Comparison of ENCODE assay signal across 12 mouse cellular contexts in the genomic region with DNA sequence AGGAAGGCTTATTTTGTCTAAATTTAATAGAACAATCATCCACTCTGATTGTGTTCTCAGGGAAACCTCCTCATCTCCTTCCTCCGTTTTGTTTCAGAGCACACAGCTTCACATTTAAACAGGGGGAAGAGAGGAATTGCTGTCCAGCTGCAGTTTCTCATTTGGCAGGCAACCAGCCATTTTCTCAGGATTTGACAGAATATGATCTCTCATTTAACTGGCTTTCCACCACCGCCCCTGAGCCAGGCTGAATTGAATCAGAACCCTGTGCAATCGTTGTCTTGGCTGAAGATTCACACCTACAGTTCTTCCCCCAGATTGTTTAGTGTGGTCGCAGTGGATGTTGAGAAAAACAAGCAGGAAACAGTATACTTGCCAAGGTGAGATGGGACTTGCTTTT.
DNase-seq lines count a peak whose midpoint lies in the region; ATAC-seq lines count a peak whose summit lies in the region.
"Had no signal": no experiment of that assay in that cellular context is flagged by ENCODE, and none has a peak within 500 bp of the region (broad histone marks: within the 10 kb centered on the region; RNA-seq: fewer than 3 reads in every experiment).

No protein-coding gene starts in this region.

- no peaks in the 10 kb centered on the region for H3K4me1 ChIP-seq in forebrain, embryonic 15.5 days
- H3K4me1 ChIP-seq in forebrain, embryonic 16.5 days (replicated peaks; ENCODE audit: control insufficient read depth, insufficient read depth, low read length) = 0 out of 2 replicates have a peak, but pooled peaks cover 3% of the 10 kb centered on the region

- H3K36me3 ChIP-seq in forebrain, embryonic 15.5 days = no peaks in the 10 kb centered on the region
- no peaks in the 10 kb centered on the region for H3K36me3 ChIP-seq in forebrain, embryonic 16.5 days (ENCODE audit: control insufficient read depth, insufficient read depth)
- H3K36me3 ChIP-seq: limb, embryonic 13.5 days had no signal

- H3K9me3 ChIP-seq in forebrain, embryonic 15.5 days = no peaks in the 10 kb centered on the region
- no peaks in the 10 kb centered on the region for H3K9me3 ChIP-seq in forebrain, embryonic 16.5 days (ENCODE audit: control insufficient read depth, low read length)
- H3K9me3 ChIP-seq: limb, embryonic 13.5 days had no signal

- WGBS in forebrain, embryonic 15.5 days = 53% methylated on average over 4 of the region's 4 CpGs
- 48% methylated on average over 4 of the region's 4 CpGs for WGBS in forebrain, embryonic 16.5 days

- H3K4me2 ChIP-seq in forebrain, embryonic 15.5 days (replicated peaks) = no peak overlapping the region
- H3K4me2 ChIP-seq in forebrain, embryonic 16.5 days (ENCODE audit: low read length) = no peak overlapping the region
- H3K4me2 ChIP-seq: limb, embryonic 13.5 days had no signal

- no peaks in the 10 kb centered on the region for H3K27me3 ChIP-seq in forebrain, embryonic 15.5 days
- H3K27me3 ChIP-seq in forebrain, embryonic 16.5 days (replicated peaks; ENCODE audit: control insufficient read depth, insufficient read depth, low read length) = no peaks in the 10 kb centered on the region
- H3K27me3 ChIP-seq: limb, embryonic 13.5 days had no signal

- DNase-seq in kidney, postnatal 10 days = peak; percentile 68
- DNase-seq in kidney, adult 8-10 months = no peak
- peak; percentile 7 for DNase-seq in urinary bladder, postnatal 25 days (ENCODE audit: low spot score)
- DNase-seq in urinary bladder, postnatal 4 days (ENCODE audit: low spot score in 2 of 2) = no peak
- DNase-seq in spleen, adult 18-20 months = no peak
- DNase-seq in retina, postnatal 1 day = no peak
- DNase-seq: adrenal gland, postnatal 10 days; cerebellum, adult 11-12 months had no signal

- ATAC-seq in forebrain, embryonic 15.5 days (replicated peaks) = no peak
- no peak for ATAC-seq in forebrain, embryonic 16.5 days

- H3K27ac ChIP-seq in forebrain, embryonic 15.5 days (replicated peaks) = 0 out of 2 replicates have a peak overlapping the region, but pooled peaks have one; percentile 36
- no peak overlapping the region for H3K27ac ChIP-seq in forebrain, embryonic 16.5 days (ENCODE audit: low read length)
- H3K27ac ChIP-seq: heart, adult 2 months; limb, embryonic 13.5 days had no signal

- no peak overlapping the region for H3K4me3 ChIP-seq in forebrain, embryonic 15.5 days
- no peak overlapping the region for H3K4me3 ChIP-seq in forebrain, embryonic 16.5 days (replicated peaks; ENCODE audit: low read length)
- H3K4me3 ChIP-seq: heart, adult 2 months; limb, embryonic 13.5 days had no signal

- H3K9ac ChIP-seq in forebrain, embryonic 15.5 days (replicated peaks) = no peak overlapping the region
- H3K9ac ChIP-seq in forebrain, embryonic 16.5 days (replicated peaks; ENCODE audit: low read depth, low read length) = no peak overlapping the region
- H3K9ac ChIP-seq: limb, embryonic 13.5 days had no signal

Comparison
In these comparisons a context has a peak if more than half of its experiments do, and no peak if none do; other contexts are left out.
1. DNase-seq: peak in kidney, postnatal 10 days (single experiment) and urinary bladder, postnatal 25 days (single experiment); none in kidney, adult 8-10 months (0 of 2), urinary bladder, postnatal 4 days (0 of 2), spleen, adult 18-20 months (0 of 2) and retina, postnatal 1 day (single experiment).